Mouse (Mus musculus) MEL (cell line): ENCODE results near the gene Cela2a. TPM values are rescaled to one million over a fixed set of nuclear protein-coding genes. Genes with fewer than 3 reads are reported as not detected.
A peak's percentile ranks its signal among the peaks of the same experiment; 100 is the strongest.

ENCODE experiments used
- DNase-seq: peaks from one replicate; pipeline ENCODE4 v3.0.0; 2011; ENCODE audit warnings: low read depth, low spot score
- H3K27ac ChIP-seq: 2 replicates; pipeline ENCODE4 v1.5.1; 2012; ENCODE audit warnings: low read depth, mild to moderate bottlenecking, control low read depth, low read length, moderate library complexity; ENCODE audit not compliant: control insufficient read depth
- H3K27me3 ChIP-seq, 2 experiments: fragments of 150-350 bp in 1 of 2; sonication (generic) in 1 of 2; 2 replicates each; pipeline ENCODE4 v1.6.1; 2012; ENCODE audit warnings: low read length in 2 of 2, mild to moderate bottlenecking in 2 of 2, improper control_type of control experiment in 1 of 2, moderate library complexity in 1 of 2; ENCODE audit not compliant: insufficient read depth in 2 of 2, control insufficient read depth in 1 of 2
- H3K36me3 ChIP-seq, 2 experiments: 2 replicates each; pipeline ENCODE4 v1.6.1; 2012 to 2014; ENCODE audit warnings: low read length in 2 of 2, improper control_type of control experiment in 1 of 2, inconsistent platforms in 1 of 2, mild to moderate bottlenecking in 1 of 2; ENCODE audit not compliant: insufficient read depth in 2 of 2, control insufficient read depth in 1 of 2
- H3K4me1 ChIP-seq, 2 experiments: fragments of 150-350 bp in 1 of 2; sonication (generic) in 1 of 2; 2 replicates each; pipeline ENCODE4 v1.6.1; 2012; ENCODE audit warnings: low read length in 2 of 2, improper control_type of control experiment in 1 of 2, mild to moderate bottlenecking in 1 of 2; ENCODE audit not compliant: insufficient read depth in 2 of 2, control insufficient read depth in 1 of 2
- H3K4me3 ChIP-seq, 2 experiments: fragments of 150-350 bp in 1 of 2; sonication (generic) in 1 of 2; 2 replicates each; pipeline ENCODE4 v1.5.1; 2012; ENCODE audit warnings: low read depth in 2 of 2, low read length in 2 of 2, mild to moderate bottlenecking in 2 of 2, moderate library complexity in 2 of 2, control low read depth in 1 of 2, improper control_type of control experiment in 1 of 2; ENCODE audit not compliant: control insufficient read depth in 1 of 2, insufficient read depth in 1 of 2
- H3K79me2 ChIP-seq: 2 replicates; pipeline ENCODE4 v1.6.1; 2012; ENCODE audit warnings: mild to moderate bottlenecking, low read length, moderate library complexity; ENCODE audit not compliant: control insufficient read depth, poor library complexity, insufficient read depth
- H3K9ac ChIP-seq: 2 replicates; pipeline ENCODE4 v1.6.1; 2012; ENCODE audit warnings: low read depth, mild to moderate bottlenecking, control low read depth, low read length, moderate library complexity; ENCODE audit not compliant: control insufficient read depth, poor library complexity, severe bottlenecking
- H3K9me3 ChIP-seq: fragments of 150-350 bp; sonication (generic); replicated peaks from 2 replicates; pipeline ENCODE4 v1.6.1; 2012; ENCODE audit warnings: mild to moderate bottlenecking, low read length, improper control_type of control experiment, moderate library complexity; ENCODE audit not compliant: insufficient read depth
- BHLHE40 ChIP-seq: IDR thresholded peaks from 2 replicates; pipeline ENCODE4 v1.6.1; 2012; ENCODE audit warnings: low read depth, mild to moderate bottlenecking, inconsistent platforms, low read length, improper control_type of control experiment, borderline replicate concordance
- CHD1 ChIP-seq: IDR thresholded peaks from 2 replicates; pipeline ENCODE4 v1.6.1; 2012; ENCODE audit warnings: low read depth, mild to moderate bottlenecking, inconsistent platforms, low read length, improper control_type of control experiment
- CHD2 ChIP-seq: IDR thresholded peaks from 2 replicates; pipeline ENCODE4 v1.6.1; 2011; ENCODE audit warnings: low read length, improper control_type of control experiment
- E2F4 ChIP-seq: IDR thresholded peaks from 2 replicates; pipeline ENCODE4 v1.6.1; 2011; ENCODE audit warnings: low read depth, low read length, improper control_type of control experiment, borderline replicate concordance
- ELF1 ChIP-seq: IDR thresholded peaks from 2 replicates; pipeline ENCODE4 v1.6.1; 2014; ENCODE audit warnings: low read depth, mild to moderate bottlenecking, inconsistent platforms, low read length, improper control_type of control experiment, moderate library complexity
- ETS1 ChIP-seq: IDR thresholded peaks from 2 replicates; pipeline ENCODE4 v1.6.1; 2012; ENCODE audit warnings: low read depth, mild to moderate bottlenecking, inconsistent platforms, low read length, improper control_type of control experiment, moderate library complexity
- GABPA ChIP-seq: IDR thresholded peaks from 2 replicates; pipeline ENCODE4 v1.6.1; 2012; ENCODE audit warnings: low read depth, mild to moderate bottlenecking, inconsistent platforms, low read length, improper control_type of control experiment, moderate library complexity
- MAFK ChIP-seq: IDR thresholded peaks from 2 replicates; pipeline ENCODE4 v1.6.1; 2011; ENCODE audit warnings: low read depth, mild to moderate bottlenecking, low read length, improper control_type of control experiment, borderline replicate concordance
- MAX ChIP-seq: IDR thresholded peaks from 2 replicates; pipeline ENCODE4 v1.6.1; 2011; ENCODE audit warnings: low read length, improper control_type of control experiment
- MAZ ChIP-seq: IDR thresholded peaks from 2 replicates; pipeline ENCODE4 v1.6.1; 2012; ENCODE audit warnings: low read depth, mild to moderate bottlenecking, inconsistent platforms, low read length, improper control_type of control experiment
- MYB ChIP-seq: IDR thresholded peaks from 2 replicates; pipeline ENCODE4 v1.6.1; 2011; ENCODE audit warnings: mild to moderate bottlenecking, low read depth, low read length, improper control_type of control experiment
- MYC ChIP-seq: IDR thresholded peaks from 2 replicates; pipeline ENCODE4 v1.6.1; 2011; ENCODE audit warnings: low read depth, mild to moderate bottlenecking, low read length, improper control_type of control experiment, moderate library complexity
- POLR2A ChIP-seq, 2 experiments: IDR thresholded peaks; 2 replicates each; pipeline ENCODE4 v1.6.1; 2011 to 2012; ENCODE audit warnings: low read length in 2 of 2, mild to moderate bottlenecking in 2 of 2, control low read depth in 1 of 2, improper control_type of control experiment in 1 of 2, low read depth in 1 of 2, moderate library complexity in 1 of 2; ENCODE audit not compliant: control insufficient read depth in 1 of 2, insufficient read depth in 1 of 2, poor library complexity in 1 of 2
- POLR2AphosphoS2 ChIP-seq: IDR thresholded peaks from 2 replicates; pipeline ENCODE4 v1.6.1; 2011; ENCODE audit warnings: low read length, improper control_type of control experiment
- POLR2AphosphoS5 ChIP-seq: IDR thresholded peaks from 2 replicates; pipeline ENCODE4 v1.6.1; 2012; ENCODE audit warnings: low read depth, borderline replicate concordance, mild to moderate bottlenecking, inconsistent platforms, low read length, moderate library complexity, mixed read lengths
- RAD21 ChIP-seq: IDR thresholded peaks from 2 replicates; pipeline ENCODE4 v1.6.1; 2011; ENCODE audit warnings: mild to moderate bottlenecking, low read depth, low read length, improper control_type of control experiment
- RCOR1 ChIP-seq: IDR thresholded peaks from 2 replicates; pipeline ENCODE4 v1.6.1; 2012; ENCODE audit warnings: low read depth, mild to moderate bottlenecking, inconsistent platforms, low read length, improper control_type of control experiment
- SMC3 ChIP-seq: IDR thresholded peaks from 2 replicates; pipeline ENCODE4 v1.6.1; 2011; ENCODE audit warnings: low read depth, low read length, improper control_type of control experiment
- TAL1 ChIP-seq: IDR thresholded peaks from 2 replicates; pipeline ENCODE4 v1.6.1; 2012; ENCODE audit warnings: mild to moderate bottlenecking, inconsistent platforms, low read length, moderate library complexity, mixed read lengths
- TCF12 ChIP-seq: IDR thresholded peaks from 2 replicates; pipeline ENCODE4 v1.6.1; 2014; ENCODE audit warnings: low read depth, mild to moderate bottlenecking, inconsistent platforms, low read length, improper control_type of control experiment, moderate library complexity
- USF1 ChIP-seq: IDR thresholded peaks from 2 replicates; pipeline ENCODE4 v1.6.1; 2014; ENCODE audit warnings: low read depth, mild to moderate bottlenecking, inconsistent platforms, low read length, improper control_type of control experiment, moderate library complexity
- USF2 ChIP-seq, 2 experiments: IDR thresholded peaks; 2 replicates each; pipeline ENCODE4 v1.6.1; 2011 to 2012; ENCODE audit warnings: improper control_type of control experiment in 2 of 2, low read length in 2 of 2, borderline replicate concordance in 1 of 2, inconsistent platforms in 1 of 2, low read depth in 1 of 2, mild to moderate bottlenecking in 1 of 2; ENCODE audit not compliant: insufficient read depth in 1 of 2
- ZC3H11A ChIP-seq: IDR thresholded peaks from 2 replicates; pipeline ENCODE4 v1.6.1; 2012; ENCODE audit warnings: low read depth, mild to moderate bottlenecking, inconsistent platforms, low read length, improper control_type of control experiment
- ZKSCAN1 ChIP-seq: IDR thresholded peaks from 2 replicates; pipeline ENCODE4 v1.6.1; 2012; ENCODE audit warnings: low read depth, mild to moderate bottlenecking, inconsistent platforms, low read length, improper control_type of control experiment, moderate library complexity
- ZMIZ1 ChIP-seq: IDR thresholded peaks from 2 replicates; pipeline ENCODE4 v1.6.1; 2012; ENCODE audit warnings: low read depth, mild to moderate bottlenecking, inconsistent platforms, low read length, improper control_type of control experiment, moderate library complexity
- ZNF384 ChIP-seq: IDR thresholded peaks from 2 replicates; pipeline ENCODE4 v1.6.1; 2012; ENCODE audit warnings: low read depth, mild to moderate bottlenecking, inconsistent platforms, low read length, improper control_type of control experiment
- polyA plus RNA-seq, 2 experiments: library from polyadenylated mRNA; stranded (reverse) in 1 of 2; unstranded in 1 of 2; fragments of >175 nt in 1 of 2; fragments of >200 nt in 1 of 2; gene quantifications; 2 replicates each; pipeline versions ENCODE4 v1.2.1 to v1.2.4; 2012; ENCODE audit warnings: low replicate concordance in 2 of 2, low read depth in 1 of 2; ENCODE audit not compliant: insufficient read length in 2 of 2, insufficient read depth in 1 of 2, missing spikeins in 1 of 2
- total RNA-seq: library from RNA; depleted of rRNA; stranded (reverse); fragments of 300-350 nt; gene quantifications from 2 replicates; pipeline ENCODE4 v1.2.3, GENCODE M21; 2012

Gene Cela2a
- total and polyA plus RNA-seq, 3 experiments, result not detected

- no peak overlapping the region for H3K27ac ChIP-seq
- H3K27me3 ChIP-seq, result no peaks in the 10 kb centered on the region
- H3K4me3 ChIP-seq, result no peak overlapping the region
- no peak overlapping the region for H3K9ac ChIP-seq
- TF ChIP-seq TAL1 (no peak), MAZ (no peak), ETS1 (no peak), MAFK (no peak), MYB (no peak), TCF12 (no peak), ZMIZ1 (no peak), RAD21 (no peak), GABPA (no peak), SMC3 (no peak), ZNF384 (no peak), E2F4 (no peak), RCOR1 (no peak), CHD1 (no peak), USF2 (IDR thresholded peaks at IDR 0.05; ENCODE audit: borderline replicate concordance in 1 of 2, insufficient read depth in 1 of 2, low read depth in 1 of 2, low read length in 2 of 2) (no peak)
- peak; percentile 33 for DNase-seq
- H3K9me3 ChIP-seq, result no peaks in the 10 kb centered on the region
- no peaks in the 10 kb centered on the region for H3K36me3 ChIP-seq
- no peaks in the 10 kb centered on the region for H3K4me1 ChIP-seq
- H3K79me2 ChIP-seq, result no peaks in the 10 kb centered on the region
These were observed 3.0 kb downstream of the Cela2a start for GRCm38 (mm10) chr4:141822979-141823378.

GRCm38 (mm10) chr4:141822089-141822488 is 3.9 kb downstream of the Cela2a start:
- H3K9ac ChIP-seq, result no peak overlapping the region
- no peak for DNase-seq
- H3K79me2 ChIP-seq, result no peaks in the 10 kb centered on the region
- H3K9me3 ChIP-seq, result no peaks in the 10 kb centered on the region
- no peak overlapping the region for H3K27ac ChIP-seq
- H3K27me3 ChIP-seq, result no peaks in the 10 kb centered on the region
- H3K36me3 ChIP-seq, result no peaks in the 10 kb centered on the region
- H3K4me1 ChIP-seq, result no peaks in the 10 kb centered on the region
- no peak overlapping the region for H3K4me3 ChIP-seq
- no peak for TF ChIP-seq POLR2AphosphoS2
- TF ChIP-seq POLR2A (IDR thresholded peaks at IDR 0.05; ENCODE audit: control insufficient read depth in 1 of 2, insufficient read depth in 1 of 2, low read depth in 1 of 2, low read length in 2 of 2, poor library complexity in 1 of 2), result no peak
- no peak for TF ChIP-seq ETS1
- TF ChIP-seq MYC, result no peak
- TF ChIP-seq GABPA, result no peak
- no peak for TF ChIP-seq ZKSCAN1
- TF ChIP-seq ZC3H11A, result no peak
- no peak for TF ChIP-seq RCOR1
- TF ChIP-seq TAL1, result no peak
- TF ChIP-seq MAFK, result no peak
- TF ChIP-seq CHD2, result no peak
- no peak for TF ChIP-seq CHD1
- TF ChIP-seq USF1, result no peak
- no peak for TF ChIP-seq MAX
- TF ChIP-seq TCF12, result no peak
- no peak for TF ChIP-seq MAZ
- TF ChIP-seq ELF1, result no peak
- TF ChIP-seq BHLHE40, result no peak
- TF ChIP-seq POLR2AphosphoS5, result no peak
